In the genomic region with DNA sequence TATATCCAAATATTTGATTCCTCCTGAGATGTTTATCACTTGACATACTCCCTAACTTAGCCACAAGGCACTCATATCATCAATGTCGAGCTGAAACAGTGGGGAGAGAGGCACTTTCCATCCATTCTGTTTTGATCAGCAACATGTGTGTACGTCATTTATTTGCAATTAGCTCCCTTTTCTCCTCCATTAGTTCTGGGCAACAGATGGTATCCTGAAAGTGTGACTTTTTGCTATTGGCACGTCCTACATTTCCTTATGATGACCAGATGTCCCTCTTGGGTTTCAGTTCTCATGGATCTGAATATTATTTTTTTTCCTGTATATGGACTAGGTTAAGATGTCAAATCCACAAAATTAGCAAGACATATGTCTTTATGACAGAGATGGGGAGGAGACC, we compare ENCODE assay signal across 14 mouse cellular contexts.
"Had no signal": no experiment of that assay in that cellular context is flagged by ENCODE, and none has a peak within 500 bp of the region (broad histone marks: within the 10 kb centered on the region; RNA-seq: fewer than 3 reads in every experiment).

No protein-coding gene starts in this region.

- H3K9me3 ChIP-seq: limb, embryonic 13.5 days; liver, embryonic 15.5 days; midbrain, embryonic 13.5 days; stomach, embryonic 15.5 days had no signal

- H3K9ac ChIP-seq: limb, embryonic 13.5 days; liver, embryonic 15.5 days; midbrain, embryonic 13.5 days; stomach, embryonic 15.5 days had no signal

- ATAC-seq: lung, postnatal 0 days; midbrain, embryonic 13.5 days had no signal

- H3K27ac ChIP-seq: kidney, postnatal 0 days; limb, embryonic 13.5 days; liver, embryonic 15.5 days; midbrain, embryonic 13.5 days; stomach, embryonic 15.5 days had no signal

- H3K4me1 ChIP-seq: limb, embryonic 13.5 days; liver, embryonic 15.5 days; midbrain, embryonic 13.5 days; stomach, embryonic 15.5 days had no signal

- H3K27me3 ChIP-seq: limb, embryonic 13.5 days; liver, embryonic 15.5 days; midbrain, embryonic 13.5 days; stomach, embryonic 15.5 days had no signal

- H3K4me3 ChIP-seq: limb, embryonic 13.5 days; liver, embryonic 15.5 days; midbrain, embryonic 13.5 days; stomach, embryonic 15.5 days had no signal

- DNase-seq: kidney, adult 9 months; kidney, postnatal 36 days; layer of hippocampus, adult 9-11 months; lung, adult 2 months; lung, postnatal 36 days; thymus, adult 2 months; thymus, postnatal 25 days had no signal

- H3K36me3 ChIP-seq: limb, embryonic 13.5 days; liver, embryonic 15.5 days; midbrain, embryonic 13.5 days; stomach, embryonic 15.5 days had no signal

- H3K4me2 ChIP-seq: limb, embryonic 13.5 days; liver, embryonic 11.5 days; liver, embryonic 15.5 days; midbrain, embryonic 13.5 days; stomach, embryonic 15.5 days had no signal
